Mouse (Mus musculus) kidney, adult 10 weeks (tissue): ENCODE measurements around the gene Pou4f1. TPM values are rescaled to one million over a fixed set of nuclear protein-coding genes. Genes with fewer than 3 reads are reported as not detected.

ENCODE experiments used
- polyA plus RNA-seq: library from polyadenylated mRNA; stranded (reverse); fragments of 350-450 nt; fragmentation: Illumina TruSeq; extraction: RNeasy Lipid Tissue Mini Kit (QIAGEN cat#74804); gene quantifications from one replicate; pipeline ENCODE4 v1.2.3, GENCODE M21; 2014; ENCODE audit warnings: low read depth, low replicate concordance

Gene Pou4f1
- polyA plus RNA-seq: 0.85 TPM

DNA sequence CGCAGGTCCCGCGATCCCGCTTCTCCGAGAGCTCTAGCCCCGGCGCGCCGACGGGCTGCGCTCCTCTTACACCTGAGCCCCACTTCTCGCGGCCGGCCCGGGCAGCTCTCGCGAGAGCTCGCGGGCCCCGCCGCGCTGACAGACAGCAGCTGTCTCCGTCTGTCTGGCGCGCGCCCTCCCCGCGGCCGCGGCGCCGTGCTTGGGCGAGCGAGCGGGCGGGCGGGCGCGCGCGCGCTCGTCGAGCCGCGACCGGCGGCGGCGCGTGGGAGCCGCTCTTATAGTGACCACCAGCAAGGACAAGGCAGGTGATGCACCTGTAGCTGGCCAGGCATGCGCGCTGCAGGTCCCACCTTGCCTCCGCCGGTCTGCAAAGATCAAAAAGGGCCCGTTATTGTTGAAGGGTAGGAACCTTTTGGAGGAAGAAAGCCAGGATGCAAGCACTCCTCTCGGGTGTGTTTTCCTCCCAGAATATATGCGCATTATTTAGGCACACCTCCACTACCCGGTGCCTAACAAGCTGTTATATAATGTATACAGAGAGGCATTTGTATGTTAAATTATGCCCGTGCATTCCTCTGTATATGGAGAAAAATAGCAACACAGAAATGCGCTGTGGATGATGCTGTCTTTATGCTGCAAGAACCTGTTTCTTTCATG is at the start of gene Pou4f1:
Gene Pou4f1 (minus strand): TSS at position 34 of the 657 bp plus-strand sequence.

Other genes starting within 250 kb of the Pou4f1 start
- gene Rnf219, start 54.6 kb upstream of the Pou4f1 start, polyA plus RNA-seq: 4.9 TPM